Comparison of ENCODE assay signal across 10 mouse cellular contexts in the genomic region with DNA sequence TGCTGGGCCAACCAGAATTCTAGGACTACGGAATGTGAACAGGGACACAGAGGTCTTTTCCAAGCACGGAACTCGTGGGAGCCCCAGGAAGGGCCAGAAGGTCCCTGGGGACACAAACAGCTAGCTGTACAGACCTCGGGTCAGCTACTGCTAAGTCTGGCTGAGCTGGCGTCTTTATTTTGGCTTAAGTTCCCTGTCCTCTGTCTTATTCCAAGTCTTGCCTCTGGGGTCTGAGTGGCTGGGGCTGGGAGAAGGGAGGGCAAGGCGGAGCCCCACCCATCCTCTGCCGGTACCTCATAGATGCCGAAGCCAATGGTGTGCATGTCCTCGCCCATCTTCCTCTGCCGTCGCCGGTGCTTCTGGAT. TPM values are rescaled to one million over a fixed set of nuclear protein-coding genes. Genes with fewer than 3 reads are reported as not detected.
DNase-seq lines count a peak whose midpoint lies in the region; ATAC-seq and TF ChIP-seq lines count a peak whose summit lies in the region.
"Had no signal": no experiment of that assay in that cellular context is flagged by ENCODE, and none has a peak within 500 bp of the region (broad histone marks: within the 10 kb centered on the region; RNA-seq: fewer than 3 reads in every experiment).

No protein-coding gene starts in this region.

- intact Hi-C loops in heart, adult 2 months (cut with DNase I) = no loop called here

- no peak for TF ChIP-seq CTCF in heart, adult 2 months (IDR thresholded peaks at IDR 0.05)

- H3K79me2 ChIP-seq in heart, adult 2 months (replicated peaks; ENCODE audit: control insufficient read depth, insufficient read depth, low read length) = no peaks in the 10 kb centered on the region

- H3K4me1 ChIP-seq in heart, adult 2 months (ENCODE audit: control insufficient read depth, insufficient read depth, low read length) = no peaks in the 10 kb centered on the region; the same call in 1 of the 2 replicates
- H3K4me1 ChIP-seq in heart, embryonic 12.5 days (replicated peaks) = peaks cover 10% of the 10 kb centered on the region
- H3K4me1 ChIP-seq in hindbrain, embryonic 16.5 days (ENCODE audit: control insufficient read depth, insufficient read depth, low read depth, low read length) = no peaks in the 10 kb centered on the region
- H3K4me1 ChIP-seq: embryonic facial prominence, embryonic 10.5 days; forebrain, embryonic 12.5 days had no signal

- H3K27ac ChIP-seq in heart, adult 2 months = no peak overlapping the region; the same call in 1 of the 2 replicates
- no peak overlapping the region for H3K27ac ChIP-seq in heart, embryonic 12.5 days (ENCODE audit: poor library complexity, severe bottlenecking)
- no peak overlapping the region for H3K27ac ChIP-seq in hindbrain, embryonic 16.5 days (ENCODE audit: low read depth, low read length)
- H3K27ac ChIP-seq: embryonic facial prominence, embryonic 10.5 days; forebrain, embryonic 12.5 days had no signal

- H3K9me3 ChIP-seq in heart, embryonic 12.5 days (replicated peaks) = no peaks in the 10 kb centered on the region
- H3K9me3 ChIP-seq in hindbrain, embryonic 16.5 days (ENCODE audit: control insufficient read depth, low read length) = no peaks in the 10 kb centered on the region
- H3K9me3 ChIP-seq: embryonic facial prominence, embryonic 10.5 days; forebrain, embryonic 12.5 days had no signal

- no peak overlapping the region for H3K4me3 ChIP-seq in heart, adult 2 months
- no peak overlapping the region for H3K4me3 ChIP-seq in heart, embryonic 12.5 days
- no peak overlapping the region for H3K4me3 ChIP-seq in hindbrain, embryonic 16.5 days (ENCODE audit: low read length)
- H3K4me3 ChIP-seq: embryonic facial prominence, embryonic 10.5 days; forebrain, embryonic 12.5 days had no signal

- no peaks in the 10 kb centered on the region for H3K27me3 ChIP-seq in heart, adult 2 months (ENCODE audit: control insufficient read depth, insufficient read depth, low read length)
- no peaks in the 10 kb centered on the region for H3K27me3 ChIP-seq in heart, embryonic 12.5 days (replicated peaks)
- H3K27me3 ChIP-seq in hindbrain, embryonic 16.5 days (replicated peaks; ENCODE audit: control insufficient read depth, insufficient read depth, low read length) = no peaks in the 10 kb centered on the region
- H3K27me3 ChIP-seq: forebrain, embryonic 12.5 days had no signal

- DNase-seq in heart, adult 2 months = peak in 1 of 2 experiments; percentile 69
- DNase-seq in right cerebral cortex, postnatal 10 days (ENCODE audit: low spot score in 2 of 2) = peak; percentile 65 to 78
- DNase-seq in right cerebral cortex, postnatal 14 days = no peak
- DNase-seq in heart, postnatal 4 days = peak; percentile 49
- DNase-seq in skeletal muscle tissue, adult 2 months (ENCODE audit: low read depth, low spot score) = peak; percentile 85
- no peak for DNase-seq in urinary bladder, adult 2 months (ENCODE audit: low spot score)

- 65% methylated on average over 12 of the region's 12 CpGs for WGBS in heart, adult 2 months
- WGBS in heart, embryonic 12.5 days = 85% methylated on average over 12 of the region's 12 CpGs
- WGBS in hindbrain, embryonic 16.5 days = 92% methylated on average over 12 of the region's 12 CpGs

- no peak for ATAC-seq in heart, embryonic 12.5 days (ENCODE audit: insufficient number of reproducible peaks, low FRiP score)
- ATAC-seq in hindbrain, embryonic 16.5 days = no peak

- 0 out of 2 replicates have a peak, but pooled peaks have one; percentile 25 for TF ChIP-seq EP300 in heart, adult 2 months (IDR thresholded peaks at IDR 0.05; ENCODE audit: insufficient read depth, low read depth, low read length)

- TF ChIP-seq POLR2A in heart, adult 2 months (IDR thresholded peaks at IDR 0.05; ENCODE audit: insufficient read depth, low read depth, low read length) = 0 out of 2 replicates have a peak, but pooled peaks have one; percentile 17

- H3K4me2 ChIP-seq in heart, embryonic 12.5 days = no peak overlapping the region
- H3K4me2 ChIP-seq in hindbrain, embryonic 16.5 days (ENCODE audit: low read length) = no peak overlapping the region
- H3K4me2 ChIP-seq: forebrain, embryonic 12.5 days had no signal

- no peaks in the 10 kb centered on the region for H3K36me3 ChIP-seq in heart, adult 2 months (ENCODE audit: control insufficient read depth, insufficient read depth, low read length)
- peaks cover 95% of the 10 kb centered on the region for H3K36me3 ChIP-seq in heart, embryonic 12.5 days
- peaks cover 55% of the 10 kb centered on the region for H3K36me3 ChIP-seq in hindbrain, embryonic 16.5 days (ENCODE audit: control insufficient read depth, insufficient read depth, low read length)

- H3K9ac ChIP-seq in heart, adult 2 months (ENCODE audit: low read depth, low read length) = no peak overlapping the region
- H3K9ac ChIP-seq in heart, embryonic 12.5 days = no peak overlapping the region
- H3K9ac ChIP-seq in hindbrain, embryonic 16.5 days (ENCODE audit: low read depth, low read length) = no peak overlapping the region
- H3K9ac ChIP-seq: forebrain, embryonic 12.5 days had no signal

RNA-seq across cellular contexts. Expression of gene Capn2, which starts 33.5 kb away (rescaled TPM):
- total RNA-seq in heart, adult 2 months (2021) = 10 to 100 TPM; 63.9 to 65.3 TPM
- 28.0 and 46.2 TPM in 2 replicates for polyA plus RNA-seq in heart, adult 2 months (2012; rRNA removed)
- 119 and 123 TPM in 2 replicates for polyA plus RNA-seq in heart, embryonic 12.5 days (2016; fragmentation: Nextera tagmentation; extraction: Ambion mirVana)
- total RNA-seq in heart, postnatal 4 days (2021) = 10 to 100 TPM; 86.6 to 89.9 TPM
- polyA plus RNA-seq in hindbrain, embryonic 16.5 days (2015; fragmentation: Nextera tagmentation; extraction: Ambion mirVana) = 93.9 and 102 TPM in 2 replicates
- polyA plus RNA-seq in urinary bladder, adult 2 months (2012; rRNA removed) = 98.2 and 103 TPM in 2 replicates

Comparison
In these comparisons a context has a peak if more than half of its experiments do, and no peak if none do; other contexts are left out.
1. DNase-seq: peak in right cerebral cortex, postnatal 10 days (2 of 2), heart, postnatal 4 days (single experiment) and skeletal muscle tissue, adult 2 months (single experiment); none in right cerebral cortex, postnatal 14 days (single experiment) and urinary bladder, adult 2 months (single experiment).